ENCODE assay signal across 13 mouse cellular contexts in the genomic region with DNA sequence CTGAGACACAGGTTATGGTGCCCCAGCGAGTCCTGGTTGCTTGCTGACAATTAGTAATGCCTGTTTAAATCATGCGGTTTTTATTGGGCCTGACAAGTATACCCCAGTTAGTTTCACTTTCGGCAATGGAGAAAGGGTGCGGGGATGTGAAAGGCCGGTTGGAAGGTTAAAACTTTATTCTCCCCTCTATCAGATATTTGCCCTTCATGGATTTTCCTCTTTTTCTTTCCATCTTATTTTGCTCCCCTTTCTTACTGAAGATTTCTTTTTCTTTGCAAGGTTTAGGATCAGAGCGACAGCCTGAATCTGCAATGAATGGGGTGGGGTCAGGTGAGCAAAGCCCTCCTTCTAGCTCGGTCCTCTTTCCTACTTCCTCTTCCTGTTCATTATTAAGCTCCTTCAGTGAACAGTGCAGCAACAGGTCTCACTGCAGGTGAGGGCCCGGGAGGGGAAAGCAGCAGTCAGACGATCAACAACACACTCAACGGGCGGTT. TPM values are rescaled to one million over a fixed set of nuclear protein-coding genes. Genes with fewer than 3 reads are reported as not detected.
A peak's percentile ranks its signal among the peaks of the same experiment; 100 is the strongest.
DNase-seq lines count a peak whose midpoint lies in the region; ATAC-seq lines count a peak whose summit lies in the region.
"Had no signal": no experiment of that assay in that cellular context is flagged by ENCODE, and none has a peak within 500 bp of the region (broad histone marks: within the 10 kb centered on the region; RNA-seq: fewer than 3 reads in every experiment).

No protein-coding gene starts in this region.

- no peak overlapping the region for H3K27ac ChIP-seq in hindbrain, embryonic 11.5 days (ENCODE audit: low read depth, low read length)
- H3K27ac ChIP-seq: hindbrain, postnatal 0 days; liver, embryonic 12.5 days had no signal

- WGBS in hindbrain, embryonic 11.5 days = 81% methylated on average over 11 of the region's 11 CpGs

- peak; percentile 16 to 33 for DNase-seq in thymus, adult 18-20 months
- no peak for DNase-seq in thymus, postnatal 10 days (ENCODE audit: low spot score in 2 of 2)
- DNase-seq in cerebellum, adult 18-20 months = no peak
- DNase-seq in hindbrain, embryonic 11.5 days (ENCODE audit: low spot score) = no peak
- DNase-seq in gastrocnemius, postnatal 4 days (ENCODE audit: low spot score in 2 of 2) = no peak
- DNase-seq: forebrain, postnatal 0 days had no signal

- H3K4me1 ChIP-seq in hindbrain, embryonic 11.5 days (replicated peaks; ENCODE audit: control insufficient read depth, insufficient read depth, low read length) = no peaks in the 10 kb centered on the region
- H3K4me1 ChIP-seq: liver, embryonic 12.5 days had no signal

- H3K9ac ChIP-seq in hindbrain, embryonic 11.5 days (ENCODE audit: low read depth, low read length) = no peak overlapping the region
- H3K9ac ChIP-seq: forebrain, postnatal 0 days; heart, embryonic 12.5 days; liver, embryonic 12.5 days had no signal

- no peaks in the 10 kb centered on the region for H3K27me3 ChIP-seq in hindbrain, embryonic 11.5 days (ENCODE audit: control insufficient read depth, insufficient read depth, low read length)
- H3K27me3 ChIP-seq: heart, embryonic 12.5 days; liver, embryonic 12.5 days had no signal

- H3K4me2 ChIP-seq in hindbrain, embryonic 11.5 days (replicated peaks; ENCODE audit: low read depth, low read length) = no peak overlapping the region
- H3K4me2 ChIP-seq: heart, embryonic 12.5 days; liver, embryonic 12.5 days had no signal

- H3K4me3 ChIP-seq in hindbrain, embryonic 11.5 days (ENCODE audit: low read depth, low read length) = no peak overlapping the region
- H3K4me3 ChIP-seq: heart, embryonic 12.5 days; liver, embryonic 12.5 days had no signal

- no peaks in the 10 kb centered on the region for H3K36me3 ChIP-seq in hindbrain, embryonic 11.5 days (ENCODE audit: control insufficient read depth, insufficient read depth, low read length)
- H3K36me3 ChIP-seq: G1E; heart, embryonic 12.5 days; liver, embryonic 12.5 days had no signal

- H3K9me3 ChIP-seq in hindbrain, embryonic 11.5 days (ENCODE audit: control insufficient read depth, low read length) = no peaks in the 10 kb centered on the region
- H3K9me3 ChIP-seq: G1E; heart, embryonic 12.5 days; liver, embryonic 12.5 days had no signal

- peak; percentile 66 to 74 for ATAC-seq in hematopoietic stem cell, adult 5-6 weeks (replicated peaks in 1 of 2; ENCODE audit: insufficient read depth in 1 of 2, low FRiP score in 2 of 2, low TSS enrichment in 1 of 2, low read depth in 1 of 2, poor library complexity in 2 of 2, severe bottlenecking in 2 of 2)
- peak; percentile 69 for ATAC-seq in megakaryocyte-erythroid progenitor cell, adult 5-6 weeks (replicated peaks; ENCODE audit: low FRiP score, low TSS enrichment, poor library complexity, severe bottlenecking)
- no peak for ATAC-seq in hindbrain, embryonic 11.5 days (ENCODE audit: low FRiP score)
- ATAC-seq in erythroid progenitor cell, adult 5-6 weeks (replicated peaks; ENCODE audit: low FRiP score, poor library complexity, severe bottlenecking) = no peak
- ATAC-seq: forebrain, postnatal 0 days; hindbrain, postnatal 0 days; liver, embryonic 12.5 days had no signal

RNA-seq across cellular contexts. Expression of a gene that starts 20.9 kb away (rescaled TPM):
- total RNA-seq in hematopoietic stem cell, adult 5-6 weeks (2017) = 19.2 and 26.8 TPM in 2 replicates
- 0.40 and 2.9 TPM in 2 replicates for total RNA-seq in megakaryocyte-erythroid progenitor cell, adult 5-6 weeks (2014; fragmentation: Nextera tagmentation)
- total RNA-seq in megakaryocyte-erythroid progenitor cell, adult 5-6 weeks (2017) = 0.65 and 0.89 TPM in 2 replicates
- 0.04 and 0.12 TPM in 2 replicates for polyA plus RNA-seq in hindbrain, embryonic 11.5 days (2014; fragmentation: Nextera tagmentation; extraction: Ambion mirVana)
- 10 to 100 TPM; 25.3 to 32.6 TPM for total RNA-seq in gastrocnemius, postnatal 4 days (2021)
- 0.84 and 1.8 TPM in 2 replicates for total RNA-seq in erythroid progenitor cell, adult 5-6 weeks (2015; ENCODE audit: low replicate concordance)
- total RNA-seq in erythroid progenitor cell, adult 5-6 weeks (2017; ENCODE audit: low replicate concordance) = 3.3 TPM in 1 of 2 replicates, not detected in the other
- polyA plus RNA-seq: G1E had no signal

Comparison
In these comparisons a context has a peak if more than half of its experiments do, and no peak if none do; other contexts are left out.
1. DNase-seq: peak in thymus, adult 18-20 months (2 of 2); none in thymus, postnatal 10 days (0 of 2), cerebellum, adult 18-20 months (0 of 2), hindbrain, embryonic 11.5 days (single experiment) and gastrocnemius, postnatal 4 days (0 of 2).
2. ATAC-seq: peak in hematopoietic stem cell, adult 5-6 weeks (2 of 2) and megakaryocyte-erythroid progenitor cell, adult 5-6 weeks (single experiment); none in hindbrain, embryonic 11.5 days (single experiment) and erythroid progenitor cell, adult 5-6 weeks (single experiment).